ENCODE assay signal across 12 mouse cellular contexts in genomic region chr13:24977820-24978342, GRCm38 (mm10). TPM values are rescaled to one million over a fixed set of nuclear protein-coding genes. Genes with fewer than 3 reads are reported as not detected.
DNase-seq lines count a peak whose midpoint lies in the region; ATAC-seq and TF ChIP-seq lines count a peak whose summit lies in the region.
"Had no signal": no experiment of that assay in that cellular context is flagged by ENCODE, and none has a peak within 500 bp of the region (broad histone marks: within the 10 kb centered on the region; RNA-seq: fewer than 3 reads in every experiment).

No protein-coding gene starts in this region.

- no peak overlapping the region for H3K27ac ChIP-seq in kidney, postnatal 0 days
- peak overlapping the region; percentile 87 for H3K27ac ChIP-seq in liver, postnatal 0 days (ENCODE audit: low read depth)
- H3K27ac ChIP-seq: layer of hippocampus, adult 2 months; limb, embryonic 13.5 days had no signal

- no peak overlapping the region for H3K4me3 ChIP-seq in kidney, postnatal 0 days (replicated peaks; ENCODE audit: low read depth, low read length)
- no peak overlapping the region for H3K4me3 ChIP-seq in liver, postnatal 0 days (ENCODE audit: low read depth, low read length)
- H3K4me3 ChIP-seq: layer of hippocampus, adult 2 months; limb, embryonic 13.5 days had no signal

- H3K4me1 ChIP-seq in kidney, postnatal 0 days (replicated peaks; ENCODE audit: insufficient read depth, low read length): no peaks in the 10 kb centered on the region
- H3K4me1 ChIP-seq in liver, postnatal 0 days (ENCODE audit: insufficient read depth): peaks cover 16% of the 10 kb centered on the region
- H3K4me1 ChIP-seq: limb, embryonic 13.5 days had no signal

- WGBS in kidney, postnatal 0 days: 88% methylated on average over 5 of the region's 5 CpGs
- WGBS in liver, postnatal 0 days (ENCODE audit: insufficient replicate concordance): 56% methylated on average over 5 of the region's 5 CpGs

- TF ChIP-seq CTCF in kidney, postnatal 0 days (IDR thresholded peaks at IDR 0.05; ENCODE audit: low read depth): no peak
- no peak for TF ChIP-seq CTCF in liver, postnatal 0 days (IDR thresholded peaks at IDR 0.05; ENCODE audit: low read depth)

- DNase-seq in frontal cortex, postnatal 10 days (ENCODE audit: low spot score in 2 of 2): no peak
- peak; percentile 30 for DNase-seq in adipocyte (ENCODE audit: low spot score)
- DNase-seq in kidney, postnatal 0 days (ENCODE audit: low spot score): no peak
- DNase-seq in liver, postnatal 0 days: peak; percentile 85
- DNase-seq in gastrocnemius, postnatal 36 days: no peak
- DNase-seq in urinary bladder, postnatal 36 days (ENCODE audit: low spot score in 2 of 2): no peak
- DNase-seq in left cerebral cortex, adult 8-10 months (ENCODE audit: low spot score in 2 of 2): no peak
- DNase-seq: heart, postnatal 4 days had no signal

- intact Hi-C loops in gastrocnemius, postnatal 36 days (cut with DNase I): no loop called here

- H3K27me3 ChIP-seq in kidney, postnatal 0 days (ENCODE audit: insufficient read depth, low read length): no peaks in the 10 kb centered on the region
- no peaks in the 10 kb centered on the region for H3K27me3 ChIP-seq in liver, postnatal 0 days (ENCODE audit: insufficient read depth, low read length)
- H3K27me3 ChIP-seq: limb, embryonic 13.5 days had no signal

- no peak overlapping the region for H3K9ac ChIP-seq in kidney, postnatal 0 days (ENCODE audit: low read depth, low read length)
- no peak overlapping the region for H3K9ac ChIP-seq in liver, postnatal 0 days (replicated peaks)
- H3K9ac ChIP-seq: limb, embryonic 13.5 days had no signal

- no peaks in the 10 kb centered on the region for H3K36me3 ChIP-seq in kidney, postnatal 0 days (ENCODE audit: insufficient read depth, low read length)
- H3K36me3 ChIP-seq in liver, postnatal 0 days (replicated peaks; ENCODE audit: insufficient read depth, low read length): peaks cover 24% of the 10 kb centered on the region; the same call in 1 of the 2 replicates
- H3K36me3 ChIP-seq: limb, embryonic 13.5 days had no signal

- peak; percentile 61; the same call in 1 of the 2 replicates for TF ChIP-seq EP300 in liver, postnatal 0 days (IDR thresholded peaks at IDR 0.05; ENCODE audit: low read depth)

- peak; percentile 50 for ATAC-seq in frontal cortex, adult (ENCODE audit: low TSS enrichment)
- ATAC-seq in kidney, postnatal 0 days (replicated peaks; ENCODE audit: low FRiP score, low read depth): peak; percentile 80
- peak; percentile 98 for ATAC-seq in liver, postnatal 0 days

- H3K4me2 ChIP-seq in kidney, postnatal 0 days (ENCODE audit: low read length): no peak overlapping the region
- H3K4me2 ChIP-seq in liver, postnatal 0 days (ENCODE audit: low read depth, low read length): no peak overlapping the region
- H3K4me2 ChIP-seq: limb, embryonic 13.5 days; midbrain, embryonic 11.5 days had no signal

- no peaks in the 10 kb centered on the region for H3K9me3 ChIP-seq in kidney, postnatal 0 days (replicated peaks; ENCODE audit: low read length)
- H3K9me3 ChIP-seq in liver, postnatal 0 days (ENCODE audit: low read length): no peaks in the 10 kb centered on the region
- H3K9me3 ChIP-seq: limb, embryonic 13.5 days had no signal

RNA-seq across cellular contexts. Expression of gene Gpld1, which starts 34.9 kb away (rescaled TPM):
- polyA plus RNA-seq in kidney, postnatal 0 days (2015; fragmentation: Nextera tagmentation; extraction: Ambion mirVana): 0.71 and 0.86 TPM in 2 replicates
- 52.2 and 59.7 TPM in 2 replicates for polyA plus RNA-seq in liver, postnatal 0 days (2015; fragmentation: Nextera tagmentation; extraction: Ambion mirVana)
- under 1 TPM; 0.42 to 0.59 TPM for total RNA-seq in gastrocnemius, postnatal 36 days (2021)
- 10 to 100 TPM; 22.6 to 27.9 (median 23.8) TPM for total RNA-seq in left cerebral cortex, adult 8-10 months (2022)

RNA-seq across cellular contexts. Expression of gene Aldh5a1, which starts 40.4 kb away (rescaled TPM):
- 7.6 and 7.9 TPM in 2 replicates for polyA plus RNA-seq in kidney, postnatal 0 days (2015; fragmentation: Nextera tagmentation; extraction: Ambion mirVana)
- 3.8 and 3.9 TPM in 2 replicates for polyA plus RNA-seq in liver, postnatal 0 days (2015; fragmentation: Nextera tagmentation; extraction: Ambion mirVana)
- total RNA-seq in gastrocnemius, postnatal 36 days (2021): 1 to 10 TPM; 6.3 to 8.3 TPM
- 10 to 100 TPM; 63.2 to 76.6 (median 69.0) TPM for total RNA-seq in left cerebral cortex, adult 8-10 months (2022)

RNA-seq across cellular contexts. Expression of gene Mrs2, which starts 42.3 kb away (rescaled TPM):
- 13.7 and 13.8 TPM in 2 replicates for polyA plus RNA-seq in kidney, postnatal 0 days (2015; fragmentation: Nextera tagmentation; extraction: Ambion mirVana)
- polyA plus RNA-seq in liver, postnatal 0 days (2015; fragmentation: Nextera tagmentation; extraction: Ambion mirVana): 5.1 and 6.3 TPM in 2 replicates
- 10 to 100 TPM; 35.9 to 37.7 TPM for total RNA-seq in gastrocnemius, postnatal 36 days (2021)
- 10 to 100 TPM; 48.6 to 57.3 (median 50.8) TPM for total RNA-seq in left cerebral cortex, adult 8-10 months (2022)

Comparison
In these comparisons a context has a peak if more than half of its experiments do, and no peak if none do; other contexts are left out.
1. DNase-seq: peak in adipocyte (single experiment) and liver, postnatal 0 days (single experiment); none in frontal cortex, postnatal 10 days (0 of 2), kidney, postnatal 0 days (single experiment), gastrocnemius, postnatal 36 days (0 of 2), urinary bladder, postnatal 36 days (0 of 2) and left cerebral cortex, adult 8-10 months (0 of 2).
2. RNA of gene Gpld1, which starts 34.9 kb away (total RNA-seq): 22.6 to 27.9 TPM in left cerebral cortex, adult 8-10 months; 0.42 to 0.59 TPM in gastrocnemius, postnatal 36 days; every median in the first group is over 10 times any median in the second.
3. RNA of gene Aldh5a1, which starts 40.4 kb away (total RNA-seq): 63.2 to 76.6 TPM in left cerebral cortex, adult 8-10 months; 6.3 to 8.3 TPM in gastrocnemius, postnatal 36 days; every median in the first group is over 4 times any median in the second.
4. Peak in every context shown above with its lines, with median percentiles within 50 percentile points of each other: ATAC-seq.